Mouse (Mus musculus): Measurements from ENCODE around the gene Plppr4.

The Plppr4 gene

DNA sequence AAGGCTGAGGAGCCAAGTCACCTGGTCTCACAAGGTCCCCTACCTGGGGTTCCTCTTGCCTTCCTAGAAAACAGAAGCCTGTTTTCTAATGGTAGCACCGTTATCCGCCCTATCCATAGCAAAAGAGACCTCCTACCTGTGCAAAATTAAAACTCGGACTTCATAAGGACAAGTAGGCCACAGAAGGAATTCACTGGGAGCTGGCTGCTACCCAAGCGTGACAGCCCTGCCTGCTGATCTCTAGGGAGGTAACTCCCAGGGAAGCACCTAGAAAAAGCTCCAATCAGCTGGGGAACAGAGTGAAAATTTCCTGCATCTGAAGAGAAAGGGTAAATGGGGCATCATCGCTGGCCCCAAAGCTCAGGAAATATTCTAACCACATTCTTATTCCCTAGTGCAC is at the start of gene Plppr4:
TSS of gene Plppr4 (minus strand) at position 349 of the 400 bp plus-strand sequence.
- no peak for DNase-seq (ENCODE audit: low spot score)

DNA sequence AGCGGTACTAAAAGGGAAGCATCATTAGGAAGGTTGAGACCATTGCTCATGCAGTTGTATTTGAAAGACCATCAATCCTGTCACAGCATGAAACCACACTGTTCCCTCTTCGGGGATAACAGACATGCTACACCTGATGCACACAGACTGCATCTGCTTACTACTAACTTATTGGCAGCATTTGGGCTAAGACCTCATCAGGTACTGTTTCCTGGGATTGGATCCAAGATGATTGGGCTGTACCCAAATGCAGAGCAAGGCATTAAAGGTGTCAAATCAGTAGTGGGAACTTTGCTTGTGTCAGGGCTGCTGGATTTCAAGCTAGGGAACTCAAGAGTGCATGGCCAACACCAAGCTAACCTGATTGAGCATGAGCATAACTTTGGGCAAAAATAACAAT is 45.1 kb upstream of the Plppr4 start:
- DNase-seq (ENCODE audit: low spot score) = no peak

DNA sequence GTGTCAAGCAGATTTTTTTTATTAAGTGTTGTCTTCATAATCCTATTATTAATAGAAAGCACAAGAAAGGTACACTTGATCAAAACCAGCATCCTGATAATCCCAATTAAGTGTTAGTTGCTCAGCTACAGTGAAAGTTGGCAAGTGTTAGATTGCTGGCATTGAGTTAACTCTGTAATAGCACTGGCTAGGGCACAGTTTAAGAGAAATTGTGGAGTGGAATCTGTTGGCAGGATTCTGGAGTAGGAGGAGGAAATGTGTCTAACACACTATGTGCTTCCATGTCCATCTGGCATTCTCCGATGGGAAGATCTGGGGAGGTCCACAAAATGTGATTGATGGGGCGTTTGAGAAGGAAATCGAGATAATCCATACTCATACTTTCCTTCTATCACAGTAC is 43.1 kb upstream of the Plppr4 start:
- no peak for DNase-seq (ENCODE audit: low spot score)

DNA sequence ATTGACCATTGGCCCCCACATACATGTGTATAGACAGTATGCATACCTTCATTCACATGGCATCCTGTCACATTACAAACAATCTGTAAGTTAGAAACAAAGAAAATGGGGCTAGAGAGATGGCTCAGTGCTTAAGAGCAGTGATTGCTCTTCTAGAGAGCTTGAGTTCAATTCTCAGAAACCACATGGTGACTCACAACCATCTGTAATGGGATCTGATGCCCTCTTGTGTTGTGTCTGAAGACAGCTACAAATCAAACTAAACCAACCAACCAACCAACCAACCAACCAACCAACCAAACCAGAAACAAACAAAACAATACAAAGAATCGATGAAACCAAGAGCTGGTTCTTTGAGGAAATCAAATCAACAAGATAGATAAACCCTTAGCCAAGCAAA is 5.4 kb upstream of the Plppr4 start:
- no peak for DNase-seq (ENCODE audit: low spot score)

DNA sequence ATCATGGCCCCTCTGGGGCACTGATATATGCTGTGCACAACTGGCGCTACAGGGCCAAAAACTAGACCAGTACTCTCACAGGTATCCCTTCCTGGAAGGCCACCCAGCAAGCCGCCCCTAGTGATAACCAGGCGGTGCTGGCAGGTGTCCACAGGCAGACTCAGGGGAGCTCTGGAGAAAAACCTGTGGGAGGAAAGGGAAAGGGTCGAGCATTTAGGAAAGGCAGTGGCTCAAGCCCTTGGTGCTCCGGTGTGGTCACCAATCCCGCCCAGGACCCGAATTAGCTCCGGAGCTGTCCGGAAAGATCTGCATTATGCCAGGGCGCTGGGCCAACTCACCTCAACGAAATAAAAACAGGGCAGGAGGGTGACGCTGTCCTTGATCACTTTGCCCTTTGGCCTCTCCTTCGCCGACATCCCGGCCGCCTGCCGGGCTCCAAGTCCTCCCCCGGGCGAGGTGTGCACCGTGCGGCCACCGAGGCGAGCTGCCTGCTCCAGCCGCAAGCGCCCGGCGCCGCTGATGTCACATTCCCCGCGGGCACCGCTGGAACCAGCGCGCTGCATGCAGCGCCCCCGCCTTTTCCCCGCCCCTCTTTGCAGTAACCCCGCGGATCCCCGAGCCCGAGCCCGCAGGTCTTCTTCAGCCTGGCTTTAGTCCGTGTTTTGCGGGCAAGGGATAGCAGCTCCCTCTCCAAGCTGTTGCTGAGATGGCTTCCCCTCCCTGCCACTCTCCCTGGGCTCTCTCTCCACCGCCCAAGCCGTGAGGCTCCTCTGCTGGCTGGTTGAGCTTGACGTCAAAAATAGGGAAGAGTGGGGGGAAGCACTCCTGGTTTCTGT is 772 bp downstream of the Plppr4 start:
- DNase-seq (ENCODE audit: low spot score) = no peak

DNA sequence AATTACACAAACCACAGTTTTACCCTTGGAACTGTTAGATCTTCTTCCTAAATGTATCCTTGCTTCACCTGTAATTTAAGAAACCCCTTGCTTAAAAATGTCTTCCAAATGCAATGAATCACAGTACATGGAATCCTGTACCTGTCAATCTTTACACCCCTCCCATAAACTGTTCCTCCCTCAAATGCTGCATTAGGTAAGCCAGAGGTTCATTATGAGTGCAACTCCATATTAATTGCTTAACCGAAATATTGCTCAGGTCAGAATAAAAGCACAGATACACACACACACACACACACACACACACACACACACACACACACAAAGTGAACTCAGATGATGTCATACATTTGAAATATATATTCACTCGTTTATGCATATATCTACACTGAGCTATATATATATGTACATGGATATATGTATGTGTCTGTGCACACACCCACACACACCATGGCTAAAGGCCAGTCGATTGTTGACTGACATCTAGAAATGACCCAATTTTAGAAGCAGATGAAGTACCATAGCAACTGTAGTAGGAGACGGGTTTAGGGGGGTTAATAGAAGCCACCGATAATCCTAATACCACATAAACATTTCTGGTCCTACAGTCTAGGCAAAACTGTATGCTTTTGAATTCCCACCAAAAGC is 1.6 kb downstream of the Plppr4 start:
- no peak for DNase-seq (ENCODE audit: low spot score)

DNA sequence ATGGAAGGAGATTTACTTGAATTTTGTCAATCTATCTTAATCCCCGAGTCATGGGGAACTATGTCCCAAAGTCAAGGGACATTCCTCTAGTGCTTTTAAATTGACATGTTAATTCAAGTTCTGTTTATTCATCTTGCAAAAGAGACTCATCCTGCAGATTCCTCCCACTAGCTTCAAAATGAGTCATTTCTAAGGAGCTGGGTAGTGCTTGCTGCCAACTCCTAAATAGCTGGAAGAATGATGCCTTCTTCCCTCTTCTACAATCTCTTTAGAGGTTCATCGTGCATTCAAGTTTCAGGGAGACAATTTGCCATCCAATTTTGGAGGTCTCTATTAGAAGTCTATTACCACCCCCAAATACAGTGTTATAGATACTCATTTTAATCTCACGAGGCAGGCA is 3.3 kb downstream of the Plppr4 start:
- DNase-seq (ENCODE audit: low spot score) = no peak

DNA sequence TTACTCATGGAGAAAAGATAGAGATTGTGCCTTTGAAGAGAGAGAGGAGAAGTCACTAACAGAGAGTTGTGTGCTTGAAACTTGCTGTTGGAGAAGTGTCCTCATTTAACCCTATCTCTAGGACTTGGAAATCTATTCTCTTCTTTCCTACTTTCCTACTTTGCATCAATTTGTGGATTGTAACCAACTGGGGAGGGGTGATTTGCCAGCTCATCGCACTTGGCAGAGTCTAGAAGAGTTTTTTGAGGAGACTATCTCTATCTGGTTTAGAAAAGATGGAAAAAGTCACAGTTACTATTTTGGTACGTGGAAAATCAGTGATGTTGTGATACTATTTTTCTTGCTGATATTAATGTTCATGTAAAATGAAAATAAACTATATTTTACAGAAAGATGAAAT is 6.7 kb downstream of the Plppr4 start:
- no peak for DNase-seq (ENCODE audit: low spot score)

DNA sequence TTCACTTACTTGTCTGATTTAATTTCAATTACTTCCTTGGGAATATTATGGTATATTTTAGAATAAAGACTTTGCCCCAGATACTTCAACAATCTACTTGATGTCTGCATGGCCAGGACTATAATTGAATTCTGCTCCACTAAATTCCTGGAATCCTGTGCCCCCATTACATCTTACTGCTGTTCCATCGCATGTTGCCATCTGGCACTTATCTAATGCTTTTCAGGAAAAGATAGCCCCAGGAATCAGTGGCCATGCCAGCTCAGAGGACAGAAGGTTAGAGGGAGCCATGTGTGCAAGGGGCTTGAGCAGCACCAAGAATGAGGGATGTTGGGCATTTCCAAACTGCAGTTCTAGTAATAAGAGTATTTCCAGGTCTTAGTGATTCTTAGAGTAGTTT is 14.3 kb downstream of the Plppr4 start:
- no peak for DNase-seq (ENCODE audit: low spot score)

DNA sequence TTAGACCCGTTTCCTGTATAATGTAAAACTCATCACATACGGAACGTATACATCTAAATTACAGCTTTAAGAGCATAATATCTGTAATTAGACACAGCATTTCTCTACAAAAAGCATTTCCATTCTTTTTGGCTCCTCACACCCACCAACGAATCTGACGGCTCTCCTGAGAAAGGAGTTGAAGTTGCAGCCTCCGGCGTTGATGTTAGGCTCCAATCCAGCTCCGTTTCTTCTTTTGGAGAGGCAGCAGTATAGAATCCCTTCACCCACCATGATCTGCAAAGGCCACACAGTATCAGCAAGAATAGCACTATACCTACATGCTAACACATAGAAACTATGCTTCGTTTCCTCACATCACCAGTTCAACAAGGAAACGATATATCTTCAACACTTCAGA is 29.2 kb downstream of the Plppr4 start:
- DNase-seq (ENCODE audit: low spot score) = no peak

DNA sequence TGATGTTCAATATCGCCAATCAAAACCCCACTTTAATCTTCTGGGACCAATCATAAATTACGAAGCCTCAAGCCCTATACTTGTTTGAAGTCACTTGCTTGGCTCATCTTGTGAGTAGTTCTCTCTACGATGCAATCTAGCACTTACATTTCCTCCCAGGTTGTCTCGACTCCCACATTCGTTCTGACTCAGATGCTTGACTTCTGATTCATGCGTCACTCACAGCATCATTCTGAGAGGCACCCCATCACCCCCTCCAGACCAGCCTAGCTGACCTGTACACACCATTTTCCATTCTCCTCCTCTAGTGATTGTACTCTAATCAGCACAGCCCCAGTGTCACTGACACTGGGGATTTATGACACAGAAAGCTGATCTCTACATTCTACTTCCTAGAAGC is 31.2 kb downstream of the Plppr4 start:
- DNase-seq (ENCODE audit: low spot score) = no peak

DNA sequence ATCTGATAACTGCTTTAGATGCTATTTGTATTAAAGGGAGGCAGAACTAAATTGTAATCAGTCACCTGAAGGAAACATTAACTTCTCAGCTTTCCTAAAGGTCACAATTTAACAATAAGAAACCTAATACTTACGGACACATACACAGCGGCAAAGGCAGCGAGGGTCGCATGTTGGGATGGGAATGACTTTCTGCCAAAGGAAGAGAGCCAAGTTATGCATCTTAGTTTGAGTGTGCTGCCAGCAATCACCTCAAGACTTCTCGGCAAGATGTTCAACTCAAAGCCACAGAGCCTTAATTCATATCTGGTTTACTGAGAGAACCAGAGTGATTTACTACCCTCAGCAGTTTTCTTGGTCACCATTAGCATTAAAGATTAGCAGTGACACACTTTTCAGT is 34.1 kb downstream of the Plppr4 start:
- DNase-seq (ENCODE audit: low spot score) = no peak

DNA sequence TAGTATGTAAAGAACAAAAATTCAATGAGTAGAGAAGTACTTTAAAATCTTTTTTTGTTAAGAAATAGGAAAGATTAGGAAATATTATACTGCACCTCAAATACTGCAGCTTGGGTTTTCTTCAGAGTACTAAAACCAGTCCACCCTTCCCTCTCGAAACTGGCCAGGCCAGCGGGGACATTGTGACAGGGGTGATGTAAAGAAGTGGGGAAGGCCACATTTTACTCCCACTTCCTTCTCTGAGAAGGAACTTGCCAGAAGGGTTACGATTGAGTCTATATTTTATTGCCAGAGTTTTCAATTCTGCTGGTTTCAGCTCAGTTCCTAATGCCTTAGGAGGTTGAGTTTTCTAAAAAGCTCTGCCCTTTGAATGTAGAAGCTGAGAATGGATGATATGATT is 41.0 kb downstream of the Plppr4 start:
- no peak for DNase-seq (ENCODE audit: low spot score)

DNA sequence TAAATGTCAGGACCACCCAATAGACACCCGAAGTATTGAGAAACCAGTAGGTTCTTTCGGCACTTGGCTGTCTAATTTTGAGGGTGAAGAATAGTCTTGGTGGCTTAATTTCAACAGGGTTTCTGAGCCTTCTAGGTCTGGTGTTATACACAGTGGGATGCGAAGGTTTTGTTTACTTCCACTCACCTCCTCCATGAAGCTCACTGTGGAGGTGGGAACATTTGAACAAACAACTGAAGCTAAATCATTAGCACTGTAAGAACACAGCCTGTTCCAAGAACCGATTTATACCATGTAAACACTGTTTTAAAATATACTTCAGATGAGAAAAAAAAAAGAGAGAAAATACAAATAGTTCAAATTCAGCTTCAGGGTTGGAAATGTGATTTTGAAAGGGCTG is 47.3 kb downstream of the Plppr4 start:
- DNase-seq (ENCODE audit: low spot score) = no peak

DNA sequence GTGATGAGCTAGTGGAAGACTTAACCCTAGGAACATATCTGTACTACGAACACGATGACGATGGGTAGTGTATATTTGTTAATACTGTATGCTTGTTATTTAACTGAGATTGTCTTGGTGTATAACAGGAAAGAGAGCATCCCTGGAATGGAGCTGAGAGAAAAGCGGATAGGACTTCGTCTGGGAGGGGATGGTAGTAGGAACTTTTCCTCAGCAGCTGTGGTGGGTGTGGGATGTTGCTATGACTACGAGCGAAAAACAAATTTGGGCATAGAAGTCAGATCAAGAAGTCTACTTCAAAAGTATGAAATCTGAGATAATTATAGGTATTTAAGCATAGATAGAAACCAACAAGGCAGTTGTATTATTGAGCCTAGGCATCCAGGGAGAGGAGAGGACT is 48.6 kb downstream of the Plppr4 start:
- DNase-seq (ENCODE audit: low spot score) = no peak

DNA sequence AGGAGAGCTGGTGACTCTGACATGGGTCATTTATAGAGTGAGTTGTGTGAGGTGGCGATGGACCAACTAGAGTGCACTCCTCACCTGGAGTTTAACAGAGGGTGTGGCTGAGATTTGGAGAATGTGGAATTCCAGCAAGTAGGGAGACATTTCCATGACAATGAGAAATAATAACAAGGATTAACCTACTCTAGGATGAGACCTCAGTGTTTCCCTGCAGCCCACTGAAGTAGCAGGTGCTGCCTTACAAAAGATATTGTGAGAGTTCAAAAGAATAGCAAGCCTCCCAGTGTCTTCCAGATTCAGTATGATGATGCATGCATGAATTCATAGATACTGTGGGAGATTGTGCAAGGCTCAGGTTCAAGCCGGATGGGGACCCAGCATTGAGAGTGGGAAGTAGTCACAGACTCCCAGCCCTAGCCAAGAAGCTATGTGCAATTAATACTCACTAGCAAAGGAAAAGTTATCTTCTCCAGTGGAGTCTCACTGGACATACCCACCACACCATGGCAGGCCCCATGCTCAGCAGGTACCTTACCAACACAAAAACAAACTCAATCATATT is 49.8 kb downstream of the Plppr4 start:
- no peak for DNase-seq (ENCODE audit: low spot score)

DNA sequence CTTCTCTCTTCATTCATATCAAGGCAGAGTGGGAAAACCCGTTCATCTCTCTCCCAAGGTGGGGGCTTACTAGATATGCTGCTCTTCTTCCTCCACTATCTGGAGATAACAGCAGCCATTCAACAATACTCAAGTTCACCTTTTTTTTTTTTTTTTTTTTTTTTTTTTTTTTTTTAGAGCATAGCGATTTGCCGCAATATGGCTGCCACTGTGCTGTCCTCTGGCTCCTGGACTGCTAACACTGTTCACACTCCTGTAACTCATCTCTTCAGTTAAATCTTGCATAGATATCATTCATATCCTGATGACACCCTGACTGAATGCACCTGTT is 51.1 kb downstream of the Plppr4 start:
- no peak for DNase-seq (ENCODE audit: low spot score)

DNA sequence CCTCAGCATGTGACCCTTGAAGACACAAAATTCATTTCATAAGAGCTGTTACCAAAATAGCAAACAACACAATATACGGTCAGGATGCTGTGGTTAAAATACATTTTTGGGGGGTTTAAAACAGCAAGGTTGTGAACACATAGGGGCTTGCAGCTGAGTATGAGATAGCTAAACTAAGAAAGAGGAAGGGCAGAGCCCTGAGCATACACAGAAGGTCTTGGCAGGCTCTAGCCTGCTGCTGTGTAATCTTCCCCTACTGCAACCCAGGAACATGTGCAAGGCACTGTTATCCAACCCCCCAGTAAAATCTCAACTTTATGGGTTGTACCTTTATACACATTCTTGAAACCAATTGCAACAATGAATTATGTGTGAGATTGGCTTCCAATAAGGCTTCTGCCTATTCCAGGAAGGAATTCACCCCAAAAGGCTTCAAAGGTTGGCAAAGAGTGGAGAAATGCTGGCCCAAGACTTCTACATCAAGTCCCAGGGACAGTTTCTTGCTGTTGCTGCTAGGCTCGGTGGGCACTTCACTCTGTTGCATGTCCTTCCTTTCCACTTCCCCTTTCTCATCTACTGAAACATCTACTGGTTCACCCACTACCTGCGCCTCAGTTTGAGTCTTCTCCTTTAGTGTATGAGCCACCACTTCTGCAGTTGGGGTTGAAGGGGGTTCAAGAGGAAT is 51.6 kb downstream of the Plppr4 start:
- no peak for DNase-seq (ENCODE audit: low spot score)

DNA sequence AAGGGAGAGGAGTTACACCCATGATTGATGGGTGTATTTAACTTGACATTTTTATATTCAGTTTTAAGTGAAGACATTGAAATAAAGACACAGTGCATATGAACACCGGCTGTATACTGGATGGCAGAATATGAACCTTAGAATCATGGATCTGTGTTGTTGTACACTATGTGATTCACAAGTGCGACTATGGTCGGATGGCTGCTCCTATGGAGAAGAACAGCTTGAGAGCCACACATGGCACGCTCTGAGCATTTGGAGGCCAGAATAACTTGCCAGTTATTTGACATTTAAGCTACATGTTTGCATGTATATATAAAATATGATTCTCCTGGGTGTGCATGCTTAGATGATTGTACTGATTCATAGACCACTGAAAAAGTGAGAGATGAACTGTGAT is 53.1 kb downstream of the Plppr4 start:
- no peak for DNase-seq (ENCODE audit: low spot score)

DNA sequence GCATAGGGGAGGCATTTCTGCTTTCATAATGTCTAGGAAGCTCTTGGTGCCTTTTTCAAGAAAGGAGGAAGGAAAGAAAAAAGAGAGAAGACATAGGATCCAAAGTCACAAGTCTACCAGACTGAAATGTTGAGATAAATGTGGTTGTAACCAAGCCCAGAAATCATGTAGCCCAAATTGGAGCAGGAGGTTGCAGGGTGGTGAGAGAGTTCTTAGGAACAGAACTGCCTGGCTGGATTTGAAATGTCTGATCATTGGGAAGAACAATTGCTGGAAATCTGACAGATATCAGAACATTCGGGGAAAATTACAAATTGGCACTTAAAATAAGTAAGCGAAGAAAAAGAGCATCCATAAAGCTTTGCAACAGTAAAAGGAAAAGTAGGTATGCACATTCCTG is 56.6 kb downstream of the Plppr4 start:
- no peak for DNase-seq (ENCODE audit: low spot score)

DNA sequence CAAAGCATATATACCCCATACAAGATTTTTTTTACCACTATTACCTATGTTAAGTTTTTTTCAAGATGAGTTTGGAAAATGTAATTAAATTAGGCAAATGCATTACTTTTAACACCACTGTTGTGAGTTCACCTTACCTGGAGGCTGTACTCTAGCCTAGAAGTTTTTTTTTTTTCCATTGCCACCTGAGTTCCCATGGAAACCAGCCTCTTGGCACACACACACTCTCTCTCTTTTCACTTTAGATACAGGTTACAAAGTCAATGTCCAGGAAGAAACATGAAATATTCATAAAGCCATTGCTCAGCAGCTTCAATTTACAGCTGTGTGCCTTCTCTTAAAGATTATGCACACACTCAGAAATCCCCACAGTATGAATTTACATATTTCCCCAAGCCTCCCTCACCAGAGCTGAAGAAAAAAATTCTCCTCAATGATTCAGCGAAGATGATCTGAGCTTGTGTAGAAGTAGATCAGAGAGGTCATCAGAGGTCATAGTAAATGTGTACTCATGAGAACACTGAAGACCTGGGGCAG is 59.9 kb downstream of the Plppr4 start:
- no peak for DNase-seq (ENCODE audit: low spot score)

DNA sequence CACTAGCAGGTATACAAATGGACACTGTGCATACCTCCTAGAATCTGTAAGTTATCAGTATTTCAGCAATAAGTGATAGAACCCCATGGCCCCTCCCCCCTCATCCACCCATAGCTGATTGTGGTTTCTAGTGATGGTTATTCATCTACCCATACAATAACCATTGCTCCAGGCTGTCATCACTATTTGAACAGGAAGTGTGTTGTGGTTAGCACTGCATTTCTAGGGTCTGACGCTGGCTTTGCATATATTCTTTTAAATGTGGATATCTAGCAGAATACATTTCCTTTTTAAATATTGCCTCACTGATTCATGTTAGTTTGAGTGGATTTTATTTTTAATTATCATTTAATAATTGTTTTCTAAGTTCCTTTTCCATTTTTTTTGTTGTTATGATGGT is 62.9 kb downstream of the Plppr4 start:
- DNase-seq (ENCODE audit: low spot score) = no peak

Data from adipocyte (in vitro differentiated cells).